Mouse (Mus musculus): ENCODE measurements around the gene Myrip. TPM values are rescaled to one million over a fixed set of nuclear protein-coding genes. Genes with fewer than 3 reads are reported as not detected.

Myrip gene
- total RNA-seq, 1 experiment: 0.40 TPM

- no peak for DNase-seq (ENCODE audit: low read depth, low spot score)
- H3K27ac ChIP-seq (ENCODE audit: insufficient read depth, low read depth, low read length, poor library complexity, severe bottlenecking): no peak overlapping the region
- no peak overlapping the region for H3K9ac ChIP-seq (ENCODE audit: insufficient read depth, low read depth, low read length, poor library complexity, severe bottlenecking)
- in situ Hi-C loops (cut with MboI; ENCODE audit: low sequenced_read_pairs in 2 of 2, unreplicated experiment in 2 of 2): no loop called here
- no peaks in the 10 kb centered on the region for H3K36me3 ChIP-seq (ENCODE audit: control insufficient read depth, insufficient read depth, low read length, poor library complexity, severe bottlenecking)
- no peaks in the 10 kb centered on the region for H3K4me1 ChIP-seq (ENCODE audit: control insufficient read depth in 2 of 2, insufficient read depth in 2 of 2, low read length in 2 of 2, poor library complexity in 1 of 2)
- H3K4me3 ChIP-seq (ENCODE audit: insufficient read depth in 1 of 2, low read depth in 1 of 2, low read length in 2 of 2, poor library complexity in 1 of 2, severe bottlenecking in 1 of 2): no peak overlapping the region
- no peaks in the 10 kb centered on the region for H3K9me3 ChIP-seq (ENCODE audit: control insufficient read depth, insufficient read depth, low read depth, low read length)
- TF ChIP-seq HCFC1 (IDR thresholded peaks at IDR 0.05; ENCODE audit: borderline replicate concordance, insufficient read depth, low read length): no peak
- TF ChIP-seq ZNF384 (IDR thresholded peaks at IDR 0.05; ENCODE audit: low read depth, low read length): no peak
- TF ChIP-seq MAFK (IDR thresholded peaks at IDR 0.05; ENCODE audit: insufficient read depth, low read depth, low read length): no peak
- no peak for TF ChIP-seq ZC3H11A (IDR thresholded peaks at IDR 0.05; ENCODE audit: borderline replicate concordance, low read depth, low read length)
- no peak for TF ChIP-seq CHD2 (IDR thresholded peaks at IDR 0.05; ENCODE audit: low read depth, low read length)
These were observed 117.3 kb downstream of the Myrip start for GRCm38 (mm10) chr9:120418582-120418981.

GRCm38 (mm10) chr9:120424567-120424966 is 123.3 kb downstream of the Myrip start:
- Histone ChIP-seq H3K9me3 (ENCODE audit: control insufficient read depth, insufficient read depth, low read depth, low read length) (no peaks in the 10 kb centered on the region), H3K4me3 (ENCODE audit: insufficient read depth in 1 of 2, low read depth in 1 of 2, low read length in 2 of 2, poor library complexity in 1 of 2, severe bottlenecking in 1 of 2) (no peak overlapping the region), H3K9ac (ENCODE audit: insufficient read depth, low read depth, low read length, poor library complexity, severe bottlenecking) (no peak overlapping the region), H3K27ac (ENCODE audit: insufficient read depth, low read depth, low read length, poor library complexity, severe bottlenecking) (no peak overlapping the region), H3K36me3 (ENCODE audit: control insufficient read depth, insufficient read depth, low read length, poor library complexity, severe bottlenecking) (no peaks in the 10 kb centered on the region), H3K4me1 (ENCODE audit: control insufficient read depth in 2 of 2, insufficient read depth in 2 of 2, low read length in 2 of 2, poor library complexity in 1 of 2) (no peaks in the 10 kb centered on the region)
- in situ Hi-C loops (cut with MboI; ENCODE audit: low sequenced_read_pairs in 2 of 2, unreplicated experiment in 2 of 2): no loop called here
- no peak for TF ChIP-seq ZNF384 (IDR thresholded peaks at IDR 0.05; ENCODE audit: low read depth, low read length)
- TF ChIP-seq CHD2 (IDR thresholded peaks at IDR 0.05; ENCODE audit: low read depth, low read length): no peak
- TF ChIP-seq ZC3H11A (IDR thresholded peaks at IDR 0.05; ENCODE audit: borderline replicate concordance, low read depth, low read length): no peak
- TF ChIP-seq HCFC1 (IDR thresholded peaks at IDR 0.05; ENCODE audit: borderline replicate concordance, insufficient read depth, low read length): no peak
- no peak for TF ChIP-seq MAFK (IDR thresholded peaks at IDR 0.05; ENCODE audit: insufficient read depth, low read depth, low read length)
- no peak for DNase-seq (ENCODE audit: low read depth, low spot score)

GRCm38 (mm10) chr9:120425768-120426167 is 124.5 kb downstream of the Myrip start:
- TF ChIP-seq MAFK (IDR thresholded peaks at IDR 0.05; ENCODE audit: insufficient read depth, low read depth, low read length) (no peak), ZC3H11A (IDR thresholded peaks at IDR 0.05; ENCODE audit: borderline replicate concordance, low read depth, low read length) (no peak), HCFC1 (IDR thresholded peaks at IDR 0.05; ENCODE audit: borderline replicate concordance, insufficient read depth, low read length) (no peak), CHD2 (IDR thresholded peaks at IDR 0.05; ENCODE audit: low read depth, low read length) (no peak), ZNF384 (IDR thresholded peaks at IDR 0.05; ENCODE audit: low read depth, low read length) (no peak)
- in situ Hi-C loops (cut with MboI; ENCODE audit: low sequenced_read_pairs in 2 of 2, unreplicated experiment in 2 of 2): no loop called here

GRCm38 (mm10) chr9:120428181-120428580 is 126.9 kb downstream of the Myrip start:
- in situ Hi-C loops (cut with MboI; ENCODE audit: low sequenced_read_pairs in 2 of 2, unreplicated experiment in 2 of 2): no loop called here
- DNase-seq (ENCODE audit: low read depth, low spot score): no peak
- no peaks in the 10 kb centered on the region for H3K36me3 ChIP-seq (ENCODE audit: control insufficient read depth, insufficient read depth, low read length, poor library complexity, severe bottlenecking)
- H3K9me3 ChIP-seq (ENCODE audit: control insufficient read depth, insufficient read depth, low read depth, low read length): no peaks in the 10 kb centered on the region
- H3K27ac ChIP-seq (ENCODE audit: insufficient read depth, low read depth, low read length, poor library complexity, severe bottlenecking): no peak overlapping the region
- H3K4me1 ChIP-seq (ENCODE audit: control insufficient read depth in 2 of 2, insufficient read depth in 2 of 2, low read length in 2 of 2, poor library complexity in 1 of 2): no peaks in the 10 kb centered on the region
- no peak overlapping the region for H3K4me3 ChIP-seq (ENCODE audit: insufficient read depth in 1 of 2, low read depth in 1 of 2, low read length in 2 of 2, poor library complexity in 1 of 2, severe bottlenecking in 1 of 2)
- TF ChIP-seq ZC3H11A (IDR thresholded peaks at IDR 0.05; ENCODE audit: borderline replicate concordance, low read depth, low read length) (no peak), CHD2 (IDR thresholded peaks at IDR 0.05; ENCODE audit: low read depth, low read length) (no peak)
- no peak overlapping the region for H3K9ac ChIP-seq (ENCODE audit: insufficient read depth, low read depth, low read length, poor library complexity, severe bottlenecking)

More at GRCm38 (mm10) chr9:120425768-120426167, 124.5 kb downstream of the Myrip start:
- Histone ChIP-seq H3K4me1 (ENCODE audit: control insufficient read depth in 2 of 2, insufficient read depth in 2 of 2, low read length in 2 of 2, poor library complexity in 1 of 2) (no peaks in the 10 kb centered on the region), H3K9me3 (ENCODE audit: control insufficient read depth, insufficient read depth, low read depth, low read length) (no peaks in the 10 kb centered on the region), H3K9ac (ENCODE audit: insufficient read depth, low read depth, low read length, poor library complexity, severe bottlenecking) (no peak overlapping the region), H3K4me3 (ENCODE audit: insufficient read depth in 1 of 2, low read depth in 1 of 2, low read length in 2 of 2, poor library complexity in 1 of 2, severe bottlenecking in 1 of 2) (no peak overlapping the region), H3K36me3 (ENCODE audit: control insufficient read depth, insufficient read depth, low read length, poor library complexity, severe bottlenecking) (no peaks in the 10 kb centered on the region), H3K27ac (ENCODE audit: insufficient read depth, low read depth, low read length, poor library complexity, severe bottlenecking) (no peak overlapping the region)
- peak; percentile 46 for DNase-seq (ENCODE audit: low read depth, low spot score)

GRCm38 (mm10) chr9:120433747-120434146 is 132.4 kb downstream of the Myrip start:
- no peaks in the 10 kb centered on the region for H3K36me3 ChIP-seq (ENCODE audit: control insufficient read depth, insufficient read depth, low read length, poor library complexity, severe bottlenecking)
- no peak overlapping the region for H3K9ac ChIP-seq (ENCODE audit: insufficient read depth, low read depth, low read length, poor library complexity, severe bottlenecking)
- in situ Hi-C loops (cut with MboI; ENCODE audit: low sequenced_read_pairs in 2 of 2, unreplicated experiment in 2 of 2): no loop called here
- DNase-seq (ENCODE audit: low read depth, low spot score): peak; percentile 78
- TF ChIP-seq ZC3H11A (IDR thresholded peaks at IDR 0.05; ENCODE audit: borderline replicate concordance, low read depth, low read length) (peak; percentile 72), CHD2 (IDR thresholded peaks at IDR 0.05; ENCODE audit: low read depth, low read length) (no peak)
- H3K27ac ChIP-seq (ENCODE audit: insufficient read depth, low read depth, low read length, poor library complexity, severe bottlenecking): no peak overlapping the region
- H3K4me3 ChIP-seq (ENCODE audit: insufficient read depth in 1 of 2, low read depth in 1 of 2, low read length in 2 of 2, poor library complexity in 1 of 2, severe bottlenecking in 1 of 2): no peak overlapping the region
- peaks cover 0 to 2% of the 10 kb centered on the region in 2 experiments; a peak in 1 of 4 replicates for H3K4me1 ChIP-seq (ENCODE audit: control insufficient read depth in 2 of 2, insufficient read depth in 2 of 2, low read length in 2 of 2, poor library complexity in 1 of 2)
- H3K9me3 ChIP-seq (ENCODE audit: control insufficient read depth, insufficient read depth, low read depth, low read length): no peaks in the 10 kb centered on the region

Data from ES-E14 (cell line).